Mouse (Mus musculus) stomach, postnatal 0 days (tissue): ENCODE measurements around the gene P2rx5.

Experiments used
- CTCF ChIP-seq: IDR thresholded peaks from 2 replicates; pipeline ENCODE4 v1.5.1; 2016; ENCODE audit warnings: antibody characterized with exemption, low read depth, mild to moderate bottlenecking, moderate library complexity
- EP300 ChIP-seq: optimal IDR thresholded peaks from 2 replicates; pipeline ENCODE3; 2016; ENCODE audit warnings: antibody characterized with exemption

GRCm38 (mm10) chr11:73207621-73208020, 47.4 kb downstream of the P2rx5 start:
- no peak for TF ChIP-seq EP300
- peak; percentile 54 for TF ChIP-seq CTCF
